Mouse (Mus musculus) ovary, postnatal 10 days (tissue): ENCODE data around the gene Serpine2.

Experiments used
- DNase-seq: peaks from one replicate; pipeline ENCODE4 v3.0.0; 2022; ENCODE audit warnings: low spot score

Gene Serpine2

DNA sequence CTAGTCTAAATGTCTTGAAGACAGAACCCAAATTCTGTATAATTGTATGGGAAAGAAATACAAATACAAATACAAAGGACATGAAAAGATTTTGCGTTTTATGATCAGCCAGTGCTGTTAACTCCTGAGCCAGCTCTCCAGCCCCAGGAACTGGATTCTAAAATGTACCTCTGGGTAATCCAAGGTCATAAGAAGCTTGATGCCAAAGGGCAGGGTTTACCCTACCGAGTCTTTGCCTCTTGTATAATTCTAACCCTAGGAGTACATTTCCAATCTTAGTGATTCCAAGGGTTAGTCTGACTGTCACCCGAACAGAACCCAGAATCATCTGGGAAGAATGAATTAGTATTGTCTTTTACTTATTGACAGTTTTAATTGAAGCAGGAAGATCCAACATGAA is 45.5 kb downstream of the Serpine2 start:
- no peak for DNase-seq

GRCm38 (mm10) chr1:79809447-79809846 is 51.5 kb downstream of the Serpine2 start:
- no peak for DNase-seq

DNA sequence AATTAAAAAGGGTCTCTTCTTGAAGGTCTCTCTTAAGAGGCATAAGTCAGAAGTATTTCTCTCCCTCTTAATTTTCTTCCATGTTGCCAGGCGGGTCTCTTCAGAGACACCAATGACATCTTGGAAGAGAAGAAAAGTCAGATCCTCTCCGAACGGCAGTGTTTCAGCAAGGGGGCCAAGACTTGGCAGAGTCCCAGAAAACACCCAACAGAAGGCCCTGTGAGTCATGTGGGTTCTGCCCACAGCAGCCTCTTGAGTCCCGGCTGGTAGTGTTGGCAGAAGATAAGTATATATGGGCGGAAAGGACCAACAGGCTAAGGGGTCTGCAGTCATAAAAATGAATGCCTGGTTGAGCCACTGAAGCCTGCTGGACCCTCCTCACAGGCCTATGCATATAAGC is 54.1 kb downstream of the Serpine2 start:
- no peak for DNase-seq

- no peak for DNase-seq
Observed at GRCm38 (mm10) chr1:79803614-79804013, 57.4 kb downstream of the Serpine2 start.

DNA sequence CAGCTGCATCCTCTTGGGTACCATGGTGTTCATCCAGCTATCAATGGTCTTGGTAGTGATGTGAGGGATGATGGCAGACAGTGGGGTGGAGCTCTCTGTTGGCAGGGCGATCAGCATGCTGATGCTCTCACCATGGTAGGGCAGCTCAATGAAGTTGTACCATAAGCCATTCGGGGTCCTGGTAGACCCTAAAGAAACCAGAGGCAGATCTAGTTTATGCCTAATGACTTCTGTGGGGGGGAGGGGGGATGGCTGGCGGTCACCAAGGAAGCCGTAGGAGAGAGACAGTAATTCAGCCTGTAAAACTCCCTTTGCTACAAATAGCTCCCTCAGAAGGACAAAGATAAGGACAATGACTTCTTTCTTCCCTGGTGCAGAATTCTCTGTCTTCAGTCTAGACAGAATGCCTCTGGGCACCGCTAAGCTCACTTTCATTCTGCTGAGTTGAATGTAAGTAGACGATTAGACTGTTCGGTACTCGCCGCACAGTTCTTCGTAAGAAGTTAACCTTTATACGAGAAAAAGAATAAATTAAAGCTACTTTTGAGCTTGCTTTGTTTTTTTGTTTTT is 58.0 kb downstream of the Serpine2 start:
- DNase-seq, result no peak

- DNase-seq, result no peak
Observed at GRCm38 (mm10) chr1:79797084-79797483, 63.9 kb downstream of the Serpine2 start.

DNA sequence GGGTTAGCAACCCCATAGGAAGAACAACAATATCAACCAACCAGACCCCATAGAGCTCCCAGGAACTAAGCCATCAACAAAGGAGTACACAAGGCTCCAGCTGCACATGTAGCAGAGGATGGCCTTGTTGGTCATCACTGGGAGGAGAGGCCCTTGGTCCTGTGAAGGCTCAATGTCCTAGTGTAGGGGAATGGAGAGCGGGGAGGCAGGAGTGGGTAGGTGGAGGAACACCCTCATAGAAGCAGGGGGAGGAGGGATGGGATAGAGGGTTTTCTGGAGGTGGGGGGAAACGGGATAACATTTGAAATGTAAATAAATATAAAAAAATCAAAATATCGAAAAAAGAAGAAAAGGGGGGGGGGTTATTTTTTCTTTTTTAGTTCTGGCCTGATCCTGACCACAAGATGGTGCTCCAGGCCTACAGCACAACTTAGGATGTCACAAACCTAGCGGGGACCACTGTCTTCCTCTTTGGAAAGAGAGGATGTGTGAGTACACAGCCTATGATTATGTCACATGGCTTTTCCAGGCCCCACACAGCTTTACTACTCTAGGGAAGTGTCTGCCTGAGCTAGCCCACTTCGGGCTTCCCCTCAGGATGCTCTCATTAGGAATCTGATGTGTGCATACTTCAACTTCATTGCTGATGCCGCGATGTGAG is 74.6 kb downstream of the Serpine2 start:
- no peak for DNase-seq

DNA sequence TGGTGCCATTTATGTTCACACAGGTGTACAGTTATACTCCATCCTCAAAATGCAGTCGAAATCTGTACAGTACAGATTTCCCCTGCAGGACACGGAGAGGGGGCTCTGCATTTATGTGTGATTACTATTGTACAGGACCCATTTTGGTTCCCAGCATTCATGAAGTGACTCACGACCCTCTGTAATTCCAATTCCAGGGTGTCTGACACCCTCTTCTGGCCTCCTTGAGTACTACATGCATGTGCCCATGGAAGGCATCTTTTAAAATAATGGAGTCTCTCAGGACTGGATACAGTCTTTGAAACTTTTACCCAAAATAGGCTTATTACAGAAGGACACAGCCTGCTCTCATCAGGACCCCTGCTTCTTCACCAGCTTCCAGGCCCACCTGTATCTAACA is 78.5 kb downstream of the Serpine2 start:
- DNase-seq, result no peak

GRCm38 (mm10) chr1:79778011-79778410 is 83.0 kb downstream of the Serpine2 start:
- DNase-seq, result no peak

DNA sequence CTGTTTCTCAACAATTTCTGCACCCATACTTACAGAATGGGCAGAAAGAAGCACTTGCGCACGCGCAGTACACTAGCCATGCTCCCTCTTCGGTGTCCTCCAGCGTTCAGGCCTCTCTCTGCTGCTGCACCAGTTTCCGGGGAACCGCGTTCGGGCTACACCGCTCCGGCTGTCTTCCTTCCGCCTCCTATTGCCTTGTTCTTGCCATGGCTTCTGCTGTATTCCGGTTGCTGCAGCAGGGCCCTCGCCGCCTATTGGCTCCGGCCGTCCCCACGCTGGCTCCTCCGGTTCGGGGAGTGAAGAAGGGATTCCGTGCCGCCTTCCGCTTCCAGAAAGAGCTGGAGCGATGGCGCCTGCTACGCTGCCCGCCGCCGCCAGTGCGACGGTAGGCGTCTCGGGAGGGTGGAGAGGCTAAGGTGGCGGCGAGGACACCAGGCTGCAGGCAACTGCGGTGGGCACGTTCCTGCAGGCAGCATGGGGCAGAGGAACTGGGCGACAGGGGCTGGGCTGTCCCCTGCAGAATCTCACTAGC is 85.0 kb downstream of the Serpine2 start, which contains the start of the genes Mrpl44 and Wdfy1:
TSS of gene Mrpl44 (plus strand) at position 92 of the 532 bp plus-strand sequence.
TSS of gene Wdfy1 (minus strand) at position 217 of the 532 bp plus-strand sequence.
- peak; percentile 99 for DNase-seq

DNA sequence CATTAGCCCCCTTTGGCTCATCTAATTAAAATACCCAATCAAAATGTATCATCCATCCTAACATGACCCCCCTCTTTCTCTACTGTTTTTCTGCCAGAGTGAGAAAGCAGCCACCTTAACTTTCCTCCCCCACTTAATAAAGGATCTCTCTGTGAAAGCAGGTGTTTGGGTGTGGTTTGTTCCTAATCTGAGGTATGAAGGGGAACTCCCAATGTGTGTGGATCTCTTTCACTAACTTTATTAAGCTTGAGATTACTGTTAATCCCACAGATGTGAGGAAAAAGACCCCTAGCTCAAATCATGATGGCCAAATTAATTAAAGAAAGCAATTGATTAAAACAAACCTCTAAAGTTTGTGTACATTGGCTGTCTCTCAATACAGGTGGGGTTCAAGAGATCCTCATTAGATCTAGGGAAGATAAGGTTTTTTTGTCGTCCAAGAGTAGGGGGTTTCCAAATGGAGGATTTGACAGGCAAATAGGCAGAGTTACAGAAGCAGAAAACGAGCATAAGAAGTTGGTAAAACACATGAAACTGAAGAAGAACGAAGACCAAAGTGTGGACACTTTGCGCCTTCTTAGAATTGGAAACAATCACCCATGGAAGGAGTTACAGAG is 86.7 kb downstream of the Serpine2 start:
- no peak for DNase-seq

- no peak for DNase-seq
Observed at GRCm38 (mm10) chr1:79768231-79768630, 92.7 kb downstream of the Serpine2 start.

DNA sequence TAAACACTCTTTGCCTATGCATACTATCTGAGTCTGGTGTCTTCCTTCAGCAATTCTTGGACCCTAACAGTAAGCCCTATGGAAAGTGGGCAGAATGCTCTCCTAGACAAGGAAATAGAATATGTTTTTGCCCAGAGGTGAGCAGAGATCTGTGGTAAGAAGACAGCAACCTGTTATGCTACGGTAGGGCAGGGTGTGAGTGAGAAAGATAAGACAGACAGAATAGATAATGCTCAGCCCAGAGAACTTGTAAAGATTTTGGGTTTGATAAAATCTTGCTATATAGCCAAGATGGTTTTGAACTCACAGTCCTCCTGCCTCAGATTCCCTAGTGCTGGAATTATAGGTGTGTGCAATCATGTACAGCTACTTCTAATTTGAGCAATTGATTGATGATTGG is 96.5 kb downstream of the Serpine2 start:
- no peak for DNase-seq

DNA sequence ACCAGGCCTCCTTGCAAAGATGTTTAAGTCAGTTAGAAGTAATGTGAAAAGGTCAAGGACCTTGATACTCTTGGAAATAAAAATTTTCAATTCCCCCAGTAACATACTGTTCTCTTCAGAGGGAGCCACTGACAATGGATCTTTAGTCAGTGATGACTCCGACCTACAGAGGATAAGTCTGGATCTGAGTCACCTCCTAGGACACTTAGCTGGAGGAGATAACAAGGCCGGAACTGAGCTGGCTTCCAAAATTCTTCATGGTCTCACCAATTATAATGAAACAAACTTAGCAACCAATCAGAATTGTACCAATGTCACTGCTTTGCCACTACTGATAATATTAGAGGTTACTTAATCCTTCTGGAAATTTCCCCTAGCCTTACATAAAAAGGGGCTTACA is 96.9 kb downstream of the Serpine2 start:
- DNase-seq, result no peak

DNA sequence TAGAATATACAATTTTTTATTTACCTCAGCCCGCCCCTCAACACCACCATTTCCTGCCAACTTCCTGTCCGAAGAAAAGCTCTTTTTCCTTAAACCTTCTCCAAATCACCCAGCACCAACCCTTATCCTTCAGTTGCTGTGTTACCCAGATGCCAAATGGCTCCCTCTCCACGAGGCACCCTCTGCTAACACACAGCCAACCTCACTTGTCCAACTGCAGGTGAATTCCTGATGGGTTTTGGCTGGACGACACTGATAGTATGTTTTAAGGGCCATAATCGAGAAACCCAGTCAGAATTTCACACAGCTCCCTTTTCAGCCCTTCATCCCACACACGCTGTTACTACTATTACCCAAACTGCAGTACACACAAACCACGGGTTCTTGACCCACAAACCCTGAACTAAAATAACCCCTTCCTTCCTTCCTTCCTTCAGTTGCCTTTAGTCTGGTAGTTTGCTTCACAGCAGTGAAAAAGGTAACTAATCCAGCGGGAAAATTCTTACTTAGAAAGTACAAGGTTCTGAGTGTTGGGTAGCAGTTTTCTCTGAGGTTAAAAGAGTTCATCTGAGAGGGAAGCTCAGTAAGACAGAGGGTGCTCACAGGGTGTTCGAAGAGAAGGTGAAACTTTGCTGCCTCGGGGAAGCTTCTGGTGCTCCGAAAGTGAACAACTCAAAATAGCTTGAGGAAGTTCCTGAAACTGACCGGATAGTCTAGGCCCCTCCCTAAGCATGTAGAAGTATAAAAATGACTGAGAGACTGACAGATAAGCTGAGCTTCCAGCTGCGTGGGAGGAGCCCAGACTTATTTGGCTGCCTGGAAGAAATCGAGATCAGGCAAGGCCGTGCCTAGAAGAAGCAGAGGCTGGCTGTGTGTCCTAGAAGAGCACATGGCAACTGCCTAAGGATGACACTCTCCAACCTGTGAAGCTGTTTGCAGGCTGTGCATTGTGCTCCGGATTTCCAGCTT is 98.4 kb downstream of the Serpine2 start:
- DNase-seq, result no peak

GRCm38 (mm10) chr1:79761917-79762271 is 99.1 kb downstream of the Serpine2 start:
- DNase-seq, result no peak

DNA sequence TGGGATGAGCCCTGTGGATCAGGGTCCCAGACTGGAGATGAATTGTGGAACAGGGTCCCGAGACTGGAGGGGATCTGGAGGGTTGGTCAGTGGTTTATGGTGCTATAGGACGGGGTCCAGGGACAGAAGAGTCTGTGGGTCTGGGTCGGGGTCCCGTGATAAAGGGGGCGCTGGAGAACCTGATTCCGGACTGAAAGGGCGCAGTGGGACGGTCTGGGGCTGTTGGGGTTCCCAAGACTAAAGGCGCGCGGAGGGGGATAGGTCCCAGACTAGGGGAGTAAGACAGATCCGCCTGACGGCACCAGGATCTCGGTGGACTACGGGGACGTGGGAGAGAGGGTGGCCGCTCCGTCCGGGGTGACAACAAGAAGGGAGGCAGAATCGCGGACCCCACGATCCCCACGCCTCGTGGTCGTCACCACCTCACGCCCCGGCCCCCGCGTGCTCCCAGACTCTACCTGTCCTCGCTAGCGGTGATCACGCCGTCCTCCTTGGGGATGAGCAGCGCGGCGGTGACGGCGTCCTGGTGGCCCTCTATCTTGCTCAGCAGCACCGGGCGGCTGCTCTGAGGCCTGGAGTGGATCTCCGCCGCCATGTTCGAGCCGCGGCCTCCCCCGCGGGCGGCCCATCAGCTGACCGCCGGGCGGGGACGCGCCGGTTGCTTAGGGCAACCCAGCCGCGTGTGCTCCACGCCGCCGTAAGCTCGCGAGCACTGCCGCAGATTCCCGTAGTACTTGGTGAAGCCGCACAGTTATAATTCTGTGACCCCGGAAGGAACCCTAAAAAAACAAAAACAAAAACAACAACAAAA is 99.7 kb downstream of the Serpine2 start:
- peak; percentile 52 for DNase-seq

DNA sequence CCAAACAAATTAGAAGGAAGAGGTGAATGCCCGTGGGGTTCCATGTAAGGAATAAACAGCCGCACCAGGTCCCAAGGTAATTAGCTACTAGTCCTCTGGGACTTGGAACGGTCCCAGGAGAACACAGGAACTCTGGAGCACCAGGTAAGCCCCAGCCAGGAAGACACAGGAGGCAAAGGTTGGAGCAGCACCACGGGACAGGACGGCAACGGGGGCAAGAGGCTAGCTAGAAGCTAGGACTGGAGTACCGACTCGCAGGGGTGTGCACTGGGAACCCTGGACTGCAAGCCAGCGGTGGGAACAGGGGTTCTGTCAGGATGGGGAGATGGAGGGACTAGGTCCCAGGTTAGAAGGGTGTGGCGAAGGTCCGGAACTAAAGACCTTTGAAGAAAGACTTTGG is 100.3 kb downstream of the Serpine2 start:
- no peak for DNase-seq

DNA sequence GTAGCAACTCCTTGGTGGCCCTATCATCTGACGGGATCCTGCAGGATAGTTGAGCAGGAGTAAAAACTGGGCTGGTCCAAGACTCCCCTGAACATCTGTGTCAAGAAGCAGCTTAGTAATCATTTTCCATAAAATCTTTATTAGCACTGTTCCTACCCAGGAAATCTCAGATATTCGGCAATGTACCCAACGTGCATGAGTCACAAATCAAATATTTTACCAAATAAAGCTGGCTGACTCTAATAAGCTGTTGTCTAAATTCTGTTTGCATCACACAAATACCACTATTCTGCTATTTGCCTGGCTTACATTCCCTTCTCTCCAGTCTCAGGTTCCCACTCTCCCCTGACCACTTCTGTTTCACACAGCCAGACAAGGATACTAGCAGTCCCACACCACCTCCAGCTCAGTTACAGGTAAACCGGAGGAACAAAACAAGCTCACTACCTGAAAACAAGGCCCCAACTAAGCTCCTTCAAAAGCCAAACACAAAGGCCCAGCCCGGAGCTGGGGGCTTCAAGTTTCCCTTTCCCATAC is 101.5 kb downstream of the Serpine2 start:
- DNase-seq, result no peak

- DNase-seq, result no peak
Observed at GRCm38 (mm10) chr1:79759006-79759405, 102.0 kb downstream of the Serpine2 start.

- DNase-seq, result no peak
Observed at GRCm38 (mm10) chr1:79757597-79757996, 103.4 kb downstream of the Serpine2 start.
